Mouse (Mus musculus) lung, adult 2 months (tissue): ENCODE measurements around the gene Tmem240.

ENCODE experiments used
- CTCF ChIP-seq: fragments of 200-500 bp; IDR thresholded peaks from 2 replicates; pipeline ENCODE4 v1.5.1; 2011; ENCODE audit warnings: mild to moderate bottlenecking, low read length, control low read depth; ENCODE audit not compliant: insufficient read depth
- POLR2A ChIP-seq: fragments of 200-500 bp; IDR thresholded peaks from 2 replicates; pipeline ENCODE4 v1.6.1; 2011; ENCODE audit warnings: low read depth, mild to moderate bottlenecking, control low read depth, low read length, borderline replicate concordance; ENCODE audit errors: extremely low read depth

DNA sequence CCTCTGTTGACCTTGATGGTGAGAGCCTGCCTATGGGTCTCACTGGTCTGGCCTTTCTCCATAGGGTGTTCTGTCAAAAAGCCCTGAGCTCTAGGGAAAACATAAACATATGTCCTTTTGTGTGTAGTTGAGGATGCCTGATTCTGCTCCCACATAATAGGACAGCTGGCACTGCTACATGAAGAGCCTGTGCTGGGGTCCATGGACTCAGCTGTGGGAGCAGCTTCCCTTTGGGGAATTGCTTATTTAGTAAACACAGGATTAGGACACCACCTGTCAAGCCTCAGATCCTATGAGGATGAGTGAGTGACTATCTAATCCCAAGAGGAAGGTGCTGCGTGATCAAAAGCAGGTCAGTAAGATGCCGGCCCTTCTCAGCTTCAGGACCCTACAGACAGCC, 6.6 kb upstream of the Tmem240 start:
- no peak for TF ChIP-seq CTCF
- TF ChIP-seq POLR2A, result no peak
